Mouse (Mus musculus) heart, embryonic 15.5 days (tissue): ENCODE results near the gene Otud7b. TPM values are rescaled to one million over a fixed set of nuclear protein-coding genes. Genes with fewer than 3 reads are reported as not detected.

Experiments
- ATAC-seq: fragments of 200-750 bp; cut with Nextera tagmentation; replicated peaks from 2 replicates; pipeline ENCODE4 v1.8.0; 2017; ENCODE audit warnings: low read depth, moderate TSS enrichment; ENCODE audit not compliant: insufficient number of reproducible peaks, insufficient read depth, low FRiP score
- H3K27ac ChIP-seq: fragments of 300-500 bp; sonication (generic); 2 replicates; pipeline ENCODE4 v1.5.1; 2015; ENCODE audit warnings: mild to moderate bottlenecking, inconsistent platforms
- H3K27me3 ChIP-seq: fragments of 300-500 bp; sonication (generic); 2 replicates; pipeline ENCODE4 v1.6.1; 2015; ENCODE audit warnings: inconsistent platforms
- H3K36me3 ChIP-seq: fragments of 300-500 bp; sonication (generic); 2 replicates; pipeline ENCODE4 v1.6.1; 2015; ENCODE audit warnings: mild to moderate bottlenecking, inconsistent platforms
- H3K4me1 ChIP-seq: fragments of 300-500 bp; sonication (generic); replicated peaks from 2 replicates; pipeline ENCODE4 v1.6.1; 2015; ENCODE audit warnings: inconsistent platforms
- H3K4me2 ChIP-seq: fragments of 300-500 bp; sonication (generic); 2 replicates; pipeline ENCODE4 v1.6.1; 2015; ENCODE audit warnings: inconsistent platforms, mild to moderate bottlenecking, moderate library complexity
- H3K4me3 ChIP-seq: fragments of 300-500 bp; sonication (generic); 2 replicates; pipeline ENCODE4 v1.5.1; 2015; ENCODE audit warnings: mild to moderate bottlenecking, inconsistent platforms
- H3K9ac ChIP-seq: fragments of 300-500 bp; sonication (generic); 2 replicates; pipeline ENCODE4 v1.6.1; 2015; ENCODE audit warnings: mild to moderate bottlenecking, inconsistent platforms
- H3K9me3 ChIP-seq: fragments of 300-500 bp; sonication (generic); replicated peaks from 2 replicates; pipeline ENCODE4 v1.6.1; 2016; ENCODE audit warnings: inconsistent platforms
- WGBS: fragments of 180-500 bp; shearing (Covaris S2); methylation state at CpG from one replicate; pipeline ENCODE4 v1.1.7; 2015; ENCODE audit warnings: mixed read lengths; 5-methylcytosine and 5-hydroxymethylcytosine counted together
- polyA plus RNA-seq: library from polyadenylated mRNA; unstranded; fragments of >200 nt; fragmentation: Nextera tagmentation; extraction: Ambion mirVana; gene quantifications from 2 replicates; pipeline ENCODE4 v1.2.1, GENCODE M21; 2015

Gene Otud7b
- polyA plus RNA-seq, 1 experiment from 2014 or later: 20.1 TPM

- Histone ChIP-seq H3K4me2 (no peak overlapping the region), H3K9ac (no peak overlapping the region), H3K27me3 (no peaks in the 10 kb centered on the region), H3K4me3 (no peak overlapping the region), H3K4me1 (0 out of 2 replicates have a peak, but pooled peaks cover 2% of the 10 kb centered on the region), H3K27ac (no peak overlapping the region), H3K9me3 (no peaks in the 10 kb centered on the region), H3K36me3 (peaks cover 58% of the 10 kb centered on the region)
- 97% methylated on average over 5 of the region's 5 CpGs for WGBS
- no peak for ATAC-seq
Measured at GRCm38 (mm10) chr3:96152611-96153010, 48.3 kb downstream of the Otud7b start.

- H3K4me2 ChIP-seq: no peak overlapping the region
- H3K9me3 ChIP-seq: no peaks in the 10 kb centered on the region
- H3K36me3 ChIP-seq: peaks cover 58% of the 10 kb centered on the region
- H3K27me3 ChIP-seq: no peaks in the 10 kb centered on the region
- peaks cover 12% of the 10 kb centered on the region for H3K4me1 ChIP-seq
- 81% methylated on average over 8 of the region's 8 CpGs for WGBS
- H3K9ac ChIP-seq: no peak overlapping the region
- no peak overlapping the region for H3K4me3 ChIP-seq
- no peak for ATAC-seq
- no peak overlapping the region for H3K27ac ChIP-seq
Measured at GRCm38 (mm10) chr3:96155501-96155900, 51.2 kb downstream of the Otud7b start.

GRCm38 (mm10) chr3:96159820-96160219, 55.5 kb downstream of the Otud7b start:
- no peaks in the 10 kb centered on the region for H3K27me3 ChIP-seq
- no peak overlapping the region for H3K9ac ChIP-seq
- no peak for ATAC-seq
- 64% methylated on average over 4 of the region's 4 CpGs for WGBS
- H3K9me3 ChIP-seq: no peaks in the 10 kb centered on the region
- peaks cover 32% of the 10 kb centered on the region for H3K4me1 ChIP-seq
- peak overlapping the region; percentile 56; the same call in 1 of the 2 replicates for H3K4me3 ChIP-seq
- H3K27ac ChIP-seq: peak overlapping the region; percentile 84
- peak overlapping the region; percentile 95 for H3K4me2 ChIP-seq
- peaks cover 16% of the 10 kb centered on the region for H3K36me3 ChIP-seq

- Histone ChIP-seq H3K27me3 (no peaks in the 10 kb centered on the region), H3K36me3 (peaks cover 12% of the 10 kb centered on the region), H3K9ac (peak overlapping the region; percentile 70; the same call in 1 of the 2 replicates), H3K9me3 (no peaks in the 10 kb centered on the region), H3K27ac (peak overlapping the region; percentile 84), H3K4me1 (peaks cover 32% of the 10 kb centered on the region), H3K4me3 (peak overlapping the region; percentile 56), H3K4me2 (peak overlapping the region; percentile 95)
- 34% methylated on average over 4 of the region's 4 CpGs for WGBS
- ATAC-seq: peak; percentile 77
Measured at GRCm38 (mm10) chr3:96160222-96160802, 56.0 kb downstream of the Otud7b start.

GRCm38 (mm10) chr3:96160803-96161516, 56.6 kb downstream of the Otud7b start:
- H3K27ac ChIP-seq: peak overlapping the region; percentile 84
- no peaks in the 10 kb centered on the region for H3K9me3 ChIP-seq
- H3K4me2 ChIP-seq: peak overlapping the region; percentile 95
- WGBS: 2% methylated on average over 12 of the region's 12 CpGs
- peaks cover 5% of the 10 kb centered on the region; the same call in 1 of the 2 replicates for H3K36me3 ChIP-seq
- H3K4me3 ChIP-seq: peak overlapping the region; percentile 56
- peak overlapping the region; percentile 70 for H3K9ac ChIP-seq
- ATAC-seq: peak; percentile 57; the same call in 1 of the 2 replicates
- peaks cover 32% of the 10 kb centered on the region for H3K4me1 ChIP-seq
- no peaks in the 10 kb centered on the region for H3K27me3 ChIP-seq

GRCm38 (mm10) chr3:96161869-96162840, 57.8 kb downstream of the Otud7b start, which contains the start of gene Mtmr11:
Gene Mtmr11 (plus strand): TSS chr3:96162004.
- Histone ChIP-seq H3K36me3 (no peaks in the 10 kb centered on the region), H3K27ac (peak within 1 kb of the TSS; percentile 84), H3K9ac (peak within 1 kb of the TSS; percentile 70), H3K9me3 (no peaks in the 10 kb centered on the region), H3K4me3 (peak within 1 kb of the TSS; percentile 56), H3K4me1 (peaks cover 32% of the 10 kb centered on the region), H3K27me3 (no peaks in the 10 kb centered on the region), H3K4me2 (peak within 1 kb of the TSS; percentile 95)
- WGBS: 11% methylated on average over 15 of the region's 16 CpGs
- ATAC-seq: no peak; the same call in 1 of the 2 replicates

GRCm38 (mm10) chr3:96163040-96163439, 58.7 kb downstream of the Otud7b start:
- Histone ChIP-seq H3K36me3 (no peaks in the 10 kb centered on the region), H3K9ac (no peak overlapping the region), H3K4me1 (peaks cover 32% of the 10 kb centered on the region), H3K4me3 (0 out of 2 replicates have a peak overlapping the region, but pooled peaks have one; percentile 56), H3K4me2 (peak overlapping the region; percentile 95; the same call in 1 of the 2 replicates), H3K9me3 (no peaks in the 10 kb centered on the region), H3K27ac (no peak overlapping the region), H3K27me3 (no peaks in the 10 kb centered on the region)
- ATAC-seq: no peak
- 88% methylated on average over 6 of the region's 6 CpGs for WGBS

- Histone ChIP-seq H3K27ac (peak overlapping the region; percentile 25; the same call in 1 of the 2 replicates), H3K4me2 (no peak overlapping the region), H3K9ac (no peak overlapping the region), H3K4me1 (peaks cover 25% of the 10 kb centered on the region), H3K27me3 (no peaks in the 10 kb centered on the region), H3K36me3 (no peaks in the 10 kb centered on the region), H3K4me3 (no peak overlapping the region), H3K9me3 (no peaks in the 10 kb centered on the region)
- no peak for ATAC-seq
- 62% methylated on average over 12 of the region's 12 CpGs for WGBS
Measured at GRCm38 (mm10) chr3:96168466-96169158, 64.3 kb downstream of the Otud7b start.

- no peak for ATAC-seq
- Histone ChIP-seq H3K9ac (no peak overlapping the region), H3K4me2 (peak overlapping the region; percentile 90; the same call in 1 of the 2 replicates), H3K27ac (peak overlapping the region; percentile 98), H3K4me3 (no peak overlapping the region), H3K4me1 (peaks cover 37% of the 10 kb centered on the region), H3K36me3 (peaks cover 14% of the 10 kb centered on the region), H3K9me3 (no peaks in the 10 kb centered on the region), H3K27me3 (no peaks in the 10 kb centered on the region)
- WGBS: 90% methylated on average over 4 of the region's 4 CpGs
Measured at GRCm38 (mm10) chr3:96170276-96170675, 65.9 kb downstream of the Otud7b start.

GRCm38 (mm10) chr3:96170976-96171545, 66.7 kb downstream of the Otud7b start:
- ATAC-seq: no peak
- peak overlapping the region; percentile 90 for H3K4me2 ChIP-seq
- no peaks in the 10 kb centered on the region for H3K27me3 ChIP-seq
- no peaks in the 10 kb centered on the region for H3K9me3 ChIP-seq
- H3K27ac ChIP-seq: peak overlapping the region; percentile 98
- 46% methylated on average over 10 of the region's 10 CpGs for WGBS
- peak overlapping the region; percentile 79 for H3K4me3 ChIP-seq
- peaks cover 20% of the 10 kb centered on the region for H3K36me3 ChIP-seq
- peak overlapping the region; percentile 80; the same call in 1 of the 2 replicates for H3K9ac ChIP-seq
- H3K4me1 ChIP-seq: peaks cover 37% of the 10 kb centered on the region
